Mouse (Mus musculus): ENCODE results near the gene Ccr10. TPM values are rescaled to one million over a fixed set of nuclear protein-coding genes. Genes with fewer than 3 reads are reported as not detected.
A peak's percentile ranks its signal among the peaks of the same experiment; 100 is the strongest.

Ccr10 gene
- polyA plus RNA-seq, 1 experiment from 2014 or later = 0.43 TPM

- no peak overlapping the region for H3K4me3 ChIP-seq (replicated peaks; ENCODE audit: low read length)
- WGBS = 40% methylated on average over 8 of the region's 8 CpGs
- peak overlapping the region; percentile 34; the same call in 1 of the 2 replicates for H3K4me2 ChIP-seq (ENCODE audit: low read depth, low read length)
- no peaks in the 10 kb centered on the region for H3K9me3 ChIP-seq (replicated peaks; ENCODE audit: control insufficient read depth, low read length)
- H3K36me3 ChIP-seq (ENCODE audit: control insufficient read depth, insufficient read depth, low read length) = no peaks in the 10 kb centered on the region
- peak; percentile 14; the same call in 1 of the 2 replicates for ATAC-seq (ENCODE audit: insufficient read depth, low FRiP score)
- H3K27me3 ChIP-seq (ENCODE audit: control insufficient read depth, insufficient read depth, low read length) = no peaks in the 10 kb centered on the region
- peak overlapping the region; percentile 52 for H3K9ac ChIP-seq (ENCODE audit: low read length)
- peaks cover 35% of the 10 kb centered on the region for H3K4me1 ChIP-seq (ENCODE audit: control insufficient read depth, insufficient read depth, low read length)
- peak overlapping the region; percentile 96 for H3K27ac ChIP-seq (ENCODE audit: low read length)
Measured at GRCm38 (mm10) chr11:101190181-101190912, 15.1 kb upstream of the Ccr10 start.

- ATAC-seq (ENCODE audit: insufficient read depth, low FRiP score) = peak; percentile 90
- Histone ChIP-seq H3K27ac (ENCODE audit: low read length) (peak overlapping the region; percentile 96), H3K9me3 (replicated peaks; ENCODE audit: control insufficient read depth, low read length) (no peaks in the 10 kb centered on the region), H3K4me1 (ENCODE audit: control insufficient read depth, insufficient read depth, low read length) (peaks cover 35% of the 10 kb centered on the region), H3K4me2 (ENCODE audit: low read depth, low read length) (peak overlapping the region; percentile 34), H3K9ac (ENCODE audit: low read length) (peak overlapping the region; percentile 52), H3K4me3 (replicated peaks; ENCODE audit: low read length) (no peak overlapping the region), H3K36me3 (ENCODE audit: control insufficient read depth, insufficient read depth, low read length) (no peaks in the 10 kb centered on the region), H3K27me3 (ENCODE audit: control insufficient read depth, insufficient read depth, low read length) (no peaks in the 10 kb centered on the region)
- 15% methylated on average over 6 of the region's 6 CpGs for WGBS
Measured at GRCm38 (mm10) chr11:101189495-101190180, 14.4 kb upstream of the Ccr10 start.

GRCm38 (mm10) chr11:101188166-101188805 is 13.0 kb upstream of the Ccr10 start:
- no peak overlapping the region for H3K9ac ChIP-seq (ENCODE audit: low read length)
- no peaks in the 10 kb centered on the region for H3K27me3 ChIP-seq (ENCODE audit: control insufficient read depth, insufficient read depth, low read length)
- peaks cover 35% of the 10 kb centered on the region for H3K4me1 ChIP-seq (ENCODE audit: control insufficient read depth, insufficient read depth, low read length)
- peak overlapping the region; percentile 96 for H3K27ac ChIP-seq (ENCODE audit: low read length)
- no peak overlapping the region for H3K4me2 ChIP-seq (ENCODE audit: low read depth, low read length)
- no peak overlapping the region for H3K4me3 ChIP-seq (replicated peaks; ENCODE audit: low read length)
- 72% methylated on average over 11 of the region's 11 CpGs for WGBS
- ATAC-seq (ENCODE audit: insufficient read depth, low FRiP score) = no peak
- H3K9me3 ChIP-seq (replicated peaks; ENCODE audit: control insufficient read depth, low read length) = no peaks in the 10 kb centered on the region
- H3K36me3 ChIP-seq (ENCODE audit: control insufficient read depth, insufficient read depth, low read length) = no peaks in the 10 kb centered on the region

- Histone ChIP-seq H3K4me3 (replicated peaks; ENCODE audit: low read length) (no peak overlapping the region), H3K27ac (ENCODE audit: low read length) (no peak overlapping the region), H3K27me3 (ENCODE audit: control insufficient read depth, insufficient read depth, low read length) (no peaks in the 10 kb centered on the region), H3K4me1 (ENCODE audit: control insufficient read depth, insufficient read depth, low read length) (peaks cover 35% of the 10 kb centered on the region), H3K36me3 (ENCODE audit: control insufficient read depth, insufficient read depth, low read length) (no peaks in the 10 kb centered on the region), H3K9me3 (replicated peaks; ENCODE audit: control insufficient read depth, low read length) (no peaks in the 10 kb centered on the region), H3K9ac (ENCODE audit: low read length) (no peak overlapping the region), H3K4me2 (ENCODE audit: low read depth, low read length) (no peak overlapping the region)
- WGBS = 88% methylated on average over 5 of the region's 5 CpGs
- no peak for ATAC-seq (ENCODE audit: insufficient read depth, low FRiP score)
Measured at GRCm38 (mm10) chr11:101187541-101187940, 12.3 kb upstream of the Ccr10 start.

GRCm38 (mm10) chr11:101186526-101187247 is 11.4 kb upstream of the Ccr10 start:
- Histone ChIP-seq H3K9me3 (replicated peaks; ENCODE audit: control insufficient read depth, low read length) (no peaks in the 10 kb centered on the region), H3K4me1 (ENCODE audit: control insufficient read depth, insufficient read depth, low read length) (peaks cover 35% of the 10 kb centered on the region), H3K27ac (ENCODE audit: low read length) (no peak overlapping the region), H3K9ac (ENCODE audit: low read length) (no peak overlapping the region), H3K4me2 (ENCODE audit: low read depth, low read length) (no peak overlapping the region), H3K27me3 (ENCODE audit: control insufficient read depth, insufficient read depth, low read length) (no peaks in the 10 kb centered on the region), H3K36me3 (ENCODE audit: control insufficient read depth, insufficient read depth, low read length) (no peaks in the 10 kb centered on the region), H3K4me3 (replicated peaks; ENCODE audit: low read length) (no peak overlapping the region)
- 89% methylated on average over 27 of the region's 27 CpGs for WGBS
- no peak for ATAC-seq (ENCODE audit: insufficient read depth, low FRiP score)

GRCm38 (mm10) chr11:101185441-101185840 is 10.2 kb upstream of the Ccr10 start:
- H3K27ac ChIP-seq (ENCODE audit: low read length) = no peak overlapping the region
- H3K27me3 ChIP-seq (ENCODE audit: control insufficient read depth, insufficient read depth, low read length) = no peaks in the 10 kb centered on the region
- no peak for ATAC-seq (ENCODE audit: insufficient read depth, low FRiP score)
- H3K4me1 ChIP-seq (ENCODE audit: control insufficient read depth, insufficient read depth, low read length) = peaks cover 23% of the 10 kb centered on the region
- 90% methylated on average over 4 of the region's 4 CpGs for WGBS
- H3K9me3 ChIP-seq (replicated peaks; ENCODE audit: control insufficient read depth, low read length) = no peaks in the 10 kb centered on the region
- no peaks in the 10 kb centered on the region for H3K36me3 ChIP-seq (ENCODE audit: control insufficient read depth, insufficient read depth, low read length)
- H3K4me3 ChIP-seq (replicated peaks; ENCODE audit: low read length) = no peak overlapping the region
- H3K9ac ChIP-seq (ENCODE audit: low read length) = no peak overlapping the region
- H3K4me2 ChIP-seq (ENCODE audit: low read depth, low read length) = no peak overlapping the region

GRCm38 (mm10) chr11:101184984-101185383 is 9.7 kb upstream of the Ccr10 start:
- H3K4me1 ChIP-seq (ENCODE audit: control insufficient read depth, insufficient read depth, low read length) = peaks cover 19% of the 10 kb centered on the region
- H3K27ac ChIP-seq (ENCODE audit: low read length) = no peak overlapping the region
- no peak overlapping the region for H3K4me3 ChIP-seq (replicated peaks; ENCODE audit: low read length)
- no peaks in the 10 kb centered on the region for H3K27me3 ChIP-seq (ENCODE audit: control insufficient read depth, insufficient read depth, low read length)
- no peak overlapping the region for H3K4me2 ChIP-seq (ENCODE audit: low read depth, low read length)
- 92% methylated on average over 12 of the region's 12 CpGs for WGBS
- no peak overlapping the region for H3K9ac ChIP-seq (ENCODE audit: low read length)
- no peaks in the 10 kb centered on the region for H3K9me3 ChIP-seq (replicated peaks; ENCODE audit: control insufficient read depth, low read length)
- no peaks in the 10 kb centered on the region for H3K36me3 ChIP-seq (ENCODE audit: control insufficient read depth, insufficient read depth, low read length)
- no peak for ATAC-seq (ENCODE audit: insufficient read depth, low FRiP score)

- no peaks in the 10 kb centered on the region for H3K27me3 ChIP-seq (ENCODE audit: control insufficient read depth, insufficient read depth, low read length)
- H3K4me2 ChIP-seq (ENCODE audit: low read depth, low read length) = no peak overlapping the region
- H3K36me3 ChIP-seq (ENCODE audit: control insufficient read depth, insufficient read depth, low read length) = no peaks in the 10 kb centered on the region
- no peak overlapping the region for H3K4me3 ChIP-seq (replicated peaks; ENCODE audit: low read length)
- no peak overlapping the region for H3K9ac ChIP-seq (ENCODE audit: low read length)
- H3K9me3 ChIP-seq (replicated peaks; ENCODE audit: control insufficient read depth, low read length) = no peaks in the 10 kb centered on the region
- no peak for ATAC-seq (ENCODE audit: insufficient read depth, low FRiP score)
- no peaks in the 10 kb centered on the region for H3K4me1 ChIP-seq (ENCODE audit: control insufficient read depth, insufficient read depth, low read length)
- no peak overlapping the region for H3K27ac ChIP-seq (ENCODE audit: low read length)
- 79% methylated on average over 14 of the region's 14 CpGs for WGBS
Measured at GRCm38 (mm10) chr11:101182771-101183517, 7.7 kb upstream of the Ccr10 start.

Data from stomach, embryonic 16.5 days (tissue).